Mouse (Mus musculus) heart, adult 2 months (tissue): ENCODE measurements at regions not wholly inside any gene's neighbourhood (a gene's known extent, or its start where the extent isn't known, plus 50 kb on each side); places are given as distances from the start of the nearest gene placed in this dataset.

Experiments used
- CTCF ChIP-seq: fragments of 200-600 bp; IDR thresholded peaks from 2 replicates; pipeline ENCODE4 v1.8.1; 2022; ENCODE audit warnings: antibody characterized with exemption, mild to moderate bottlenecking, moderate library complexity
- EP300 ChIP-seq: fragments of 200-500 bp; IDR thresholded peaks from 2 replicates; pipeline ENCODE4 v1.6.1; 2011; ENCODE audit warnings: low read depth, low read length, control low read depth; ENCODE audit not compliant: insufficient read depth
- POLR2A ChIP-seq: fragments of 200-500 bp; IDR thresholded peaks from 2 replicates; pipeline ENCODE4 v1.6.1; 2011; ENCODE audit warnings: mild to moderate bottlenecking, low read depth, low read length, control low read depth; ENCODE audit not compliant: insufficient read depth

GRCm38 (mm10) chr7:71193131-71193530, 158.2 kb downstream of the Gm10295 start:
- TF ChIP-seq POLR2A, result no peak
- no peak for TF ChIP-seq CTCF
- no peak for TF ChIP-seq EP300
